Mouse (Mus musculus) limb, embryonic 10.5 days (tissue): Measurements from ENCODE around the gene 1700113H08Rik. TPM values are rescaled to one million over a fixed set of nuclear protein-coding genes. Genes with fewer than 3 reads are reported as not detected.

Experiments
- DNase-seq: peaks from one replicate; pipeline ENCODE4 v3.0.0-alpha.2; 2017; ENCODE audit warnings: low spot score
- H3K27ac ChIP-seq: fragments of 300-500 bp; sonication (generic); 2 replicates; pipeline ENCODE4 v1.5.1; 2016; ENCODE audit warnings: mild to moderate bottlenecking
- H3K27me3 ChIP-seq: fragments of 300-500 bp; sonication (generic); 2 replicates; pipeline ENCODE4 v1.6.1; 2016; ENCODE audit warnings: low read depth, mild to moderate bottlenecking; ENCODE audit not compliant: poor library complexity, severe bottlenecking
- H3K36me3 ChIP-seq: fragments of 300-500 bp; sonication (generic); 2 replicates; pipeline ENCODE4 v1.6.1; 2016; ENCODE audit warnings: mild to moderate bottlenecking, moderate library complexity
- H3K4me1 ChIP-seq: fragments of 300-500 bp; sonication (generic); 2 replicates; pipeline ENCODE4 v1.6.1; 2016
- H3K4me3 ChIP-seq: fragments of 300-500 bp; sonication (generic); 2 replicates; pipeline ENCODE4 v1.5.1; 2016; ENCODE audit warnings: mild to moderate bottlenecking, moderate library complexity
- H3K9me3 ChIP-seq: fragments of 300-500 bp; sonication (generic); replicated peaks from 2 replicates; pipeline ENCODE4 v1.6.1; 2016; ENCODE audit warnings: mild to moderate bottlenecking
- polyA plus RNA-seq: library from polyadenylated mRNA; unstranded; fragments of >200 nt; fragmentation: Nextera tagmentation; extraction: Ambion mirVana; gene quantifications from 2 replicates; pipeline ENCODE4 v1.2.1, GENCODE M21; 2016

1700113H08Rik gene
- polyA plus RNA-seq, 1 experiment from 2014 or later: not detected

DNA sequence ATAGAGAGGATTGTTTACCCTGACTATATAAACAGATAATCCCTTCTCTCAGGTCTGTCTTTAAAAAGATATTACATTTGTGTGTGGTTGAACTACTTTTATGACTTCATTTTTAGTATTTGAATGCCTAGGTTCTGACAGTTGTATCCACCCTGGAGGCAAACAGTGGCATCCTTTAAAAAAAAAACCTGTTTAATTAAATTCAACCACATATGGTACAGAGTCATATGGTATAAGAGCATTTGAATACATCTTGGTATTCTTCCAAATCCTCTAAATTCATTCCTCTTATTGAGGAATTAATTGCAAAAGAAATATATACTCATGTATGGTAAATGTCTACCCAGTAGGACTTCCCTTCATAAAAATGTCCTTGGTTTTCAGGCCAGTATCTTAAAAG, 217.2 kb downstream of the 1700113H08Rik start:
- H3K4me1 ChIP-seq: no peaks in the 10 kb centered on the region
- no peak overlapping the region for H3K4me3 ChIP-seq
- no peaks in the 10 kb centered on the region for H3K36me3 ChIP-seq
- H3K27me3 ChIP-seq: no peaks in the 10 kb centered on the region
- DNase-seq: no peak
- no peaks in the 10 kb centered on the region for H3K9me3 ChIP-seq
- H3K27ac ChIP-seq: no peak overlapping the region

Other genes with a start within 250 kb of the 1700113H08Rik start
- gene Stab2, start 50.0 kb upstream of the 1700113H08Rik start, polyA plus RNA-seq: 0.31 and 0.56 TPM in 2 replicates